Mouse (Mus musculus) testis, adult 2 months (tissue): ENCODE measurements around the gene Scmh1.

Experiments
- CTCF ChIP-seq: fragments of 200-500 bp; IDR thresholded peaks from 2 replicates; pipeline ENCODE4 v1.5.1; 2012; ENCODE audit warnings: low read depth, mild to moderate bottlenecking, inconsistent platforms, low read length, moderate library complexity; ENCODE audit not compliant: control insufficient read depth, insufficient read depth, insufficient replicate concordance
- POLR2A ChIP-seq: fragments of 200-500 bp; IDR thresholded peaks from 2 replicates; pipeline ENCODE4 v1.6.1; 2012; ENCODE audit warnings: low read depth, mild to moderate bottlenecking, inconsistent platforms, low read length, moderate library complexity; ENCODE audit not compliant: control insufficient read depth

DNA sequence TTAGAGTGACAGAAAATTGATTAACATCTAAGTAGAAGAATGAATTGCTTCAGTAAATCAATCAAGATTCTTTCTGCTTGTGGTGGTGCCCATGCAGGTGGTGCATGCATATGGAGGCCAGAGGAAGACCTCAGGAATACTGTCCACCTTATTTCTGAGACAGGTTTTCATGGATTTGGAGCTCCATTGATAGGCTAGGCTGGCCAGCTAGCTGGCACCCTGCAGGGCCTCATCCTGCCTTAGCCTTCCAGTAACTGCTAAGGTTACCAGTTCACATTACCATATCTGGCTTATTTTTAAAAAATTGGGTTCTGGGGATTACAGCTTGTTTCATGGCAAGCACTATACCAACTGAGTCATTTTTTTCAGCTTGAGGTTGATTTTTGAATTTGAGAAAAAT, 15.1 kb downstream of the Scmh1 start:
- TF ChIP-seq POLR2A = no peak
- no peak for TF ChIP-seq CTCF
